Mouse (Mus musculus) cerebellum, postnatal 10 days (tissue): ENCODE results near the gene Cacna2d3.

ENCODE experiments used
- DNase-seq, 2 experiments: peaks; one replicate each; pipeline ENCODE4 v3.0.0; 2021; ENCODE audit warnings: mixed read lengths in 2 of 2

Gene Cacna2d3

DNA sequence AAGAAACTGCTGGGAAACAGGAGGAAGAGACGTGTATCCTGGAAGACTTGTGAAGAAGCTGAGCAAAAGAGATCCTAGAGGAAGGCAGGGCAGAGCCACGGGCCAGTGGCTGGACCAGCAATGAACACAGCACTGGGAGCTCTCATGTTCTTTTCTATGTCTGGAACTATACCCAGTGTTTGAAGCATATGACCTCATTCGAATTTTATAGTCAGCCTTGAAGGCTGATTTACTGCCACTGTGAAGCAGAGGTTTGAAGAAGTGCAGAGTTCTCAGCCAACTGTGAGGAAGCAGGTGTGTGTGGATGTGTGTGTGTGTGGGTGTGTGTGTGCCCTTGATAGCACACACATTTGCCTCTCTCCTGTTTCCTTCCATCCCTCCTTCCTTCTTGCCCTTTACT, 483.2 kb downstream of the Cacna2d3 start:
- no peak for DNase-seq

DNA sequence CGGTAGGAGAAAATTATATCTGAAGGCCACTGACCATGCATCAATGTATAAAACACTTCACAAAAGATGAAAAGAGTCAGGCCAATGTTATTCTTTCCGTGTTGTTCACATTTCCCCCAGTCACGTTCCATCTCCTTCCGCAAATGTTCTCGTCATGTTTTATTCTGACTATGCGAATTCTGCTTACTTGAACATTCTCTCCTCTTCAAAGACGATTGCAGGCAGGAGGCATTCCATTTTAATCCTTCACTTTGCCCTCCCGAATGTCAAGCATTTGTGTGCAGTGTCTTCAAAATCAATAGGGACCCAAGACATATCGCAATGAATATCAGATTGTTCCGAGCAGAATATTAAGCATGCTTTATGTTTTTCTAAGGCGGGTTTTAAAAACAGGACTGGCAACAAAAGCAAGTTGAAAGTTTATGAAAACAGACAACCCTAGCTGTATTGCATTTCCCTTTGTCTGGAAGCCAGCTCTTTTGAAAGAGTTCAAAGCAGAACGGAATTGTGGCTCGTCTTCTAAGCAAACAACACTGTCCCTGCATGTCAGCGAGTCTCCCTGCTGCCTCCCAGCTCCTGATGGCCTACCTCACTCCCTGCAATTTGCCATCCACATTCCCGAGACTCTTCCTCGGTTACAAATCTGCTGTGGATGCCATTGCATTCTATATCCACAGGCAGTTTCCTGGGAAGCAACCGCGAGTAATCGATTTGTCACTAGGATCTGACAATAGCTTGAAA, 492.5 kb downstream of the Cacna2d3 start:
- peak; percentile 45 to 47 for DNase-seq

DNA sequence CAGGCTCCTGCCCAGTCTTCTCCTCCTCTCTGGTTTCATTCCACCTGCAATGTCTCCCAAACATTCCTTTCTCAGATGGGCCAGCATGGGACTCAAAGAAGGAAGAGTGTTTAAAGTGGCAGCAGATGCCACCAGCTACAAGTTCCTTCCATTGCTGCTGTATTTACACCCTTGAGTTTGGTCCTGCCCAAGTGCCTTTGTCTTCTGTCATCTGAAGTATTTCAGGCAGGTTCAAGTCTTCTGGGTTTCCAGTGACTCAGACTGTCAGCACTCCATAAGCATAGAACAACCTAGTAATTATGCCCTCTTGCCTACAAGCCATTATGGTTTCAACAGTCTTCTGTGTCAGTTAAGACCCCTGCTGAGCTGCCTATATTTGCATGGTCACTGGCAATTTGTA, 493.2 kb downstream of the Cacna2d3 start:
- DNase-seq = no peak

DNA sequence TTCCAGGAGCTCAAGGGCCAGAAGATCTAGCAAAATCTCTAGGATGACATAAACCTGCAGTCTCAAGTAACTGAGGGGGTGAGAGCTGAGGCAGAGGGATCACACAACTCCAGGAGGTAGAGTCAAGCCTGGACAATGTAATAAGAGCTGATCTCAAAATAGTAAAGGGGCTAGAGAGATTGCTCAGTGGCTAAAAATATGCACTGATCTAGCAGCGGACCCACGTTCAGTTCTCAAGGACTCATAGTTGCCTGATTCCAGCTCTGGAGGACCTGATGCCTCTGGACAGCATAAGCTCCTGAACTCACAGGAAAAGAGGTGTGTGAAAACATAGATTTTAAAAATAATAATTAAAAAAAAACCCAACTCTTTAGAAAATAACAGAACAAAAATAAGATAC, 493.7 kb downstream of the Cacna2d3 start:
- DNase-seq = no peak

DNA sequence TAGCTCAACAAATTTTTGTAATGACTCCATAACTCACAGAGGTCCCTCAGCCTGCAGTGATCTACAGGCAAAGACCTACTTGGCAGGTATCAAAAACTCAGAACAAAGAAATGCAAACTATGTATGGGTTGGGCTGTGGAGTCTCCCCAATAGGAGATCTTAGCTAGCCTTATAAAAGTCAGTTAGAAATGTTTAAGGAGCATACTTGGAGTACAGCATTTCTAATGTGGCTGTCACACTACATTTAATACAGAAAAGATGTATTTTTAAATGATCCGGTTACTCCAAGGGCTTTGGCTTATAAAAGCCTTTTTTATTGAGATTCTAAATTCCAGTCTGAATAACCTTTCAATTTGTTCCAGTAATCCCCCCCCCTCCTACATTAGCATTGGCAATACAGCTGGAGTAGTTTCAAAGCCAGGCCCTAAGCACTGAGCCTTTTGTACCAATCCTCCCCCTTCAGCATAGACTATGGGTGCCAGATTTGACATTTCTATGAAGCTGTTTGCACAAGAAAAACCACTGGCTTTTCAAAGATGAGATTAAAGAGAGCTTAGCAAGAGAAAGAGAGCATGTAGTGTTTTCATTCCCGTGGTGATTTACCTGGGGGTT, 495.8 kb downstream of the Cacna2d3 start:
- no peak for DNase-seq

DNA sequence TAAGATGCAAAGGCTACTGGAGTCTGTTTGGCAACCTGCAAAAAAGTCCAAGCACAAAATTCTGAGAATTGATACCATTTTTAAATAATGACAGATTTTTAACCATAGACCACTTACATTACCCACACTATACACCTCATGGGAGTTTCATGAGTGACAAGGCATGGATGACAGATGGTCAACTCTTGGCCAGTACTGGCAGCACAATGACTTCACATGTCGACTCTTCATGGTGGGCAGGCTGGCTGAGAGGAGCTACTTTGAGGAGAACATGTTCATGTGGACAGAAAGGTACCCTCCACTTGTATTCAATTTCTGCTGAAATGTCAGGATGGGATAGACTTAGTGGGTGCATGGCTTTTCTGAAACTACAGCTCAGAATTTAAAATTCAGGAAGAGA, 498.7 kb downstream of the Cacna2d3 start:
- DNase-seq = peak; percentile 80 to 86

DNA sequence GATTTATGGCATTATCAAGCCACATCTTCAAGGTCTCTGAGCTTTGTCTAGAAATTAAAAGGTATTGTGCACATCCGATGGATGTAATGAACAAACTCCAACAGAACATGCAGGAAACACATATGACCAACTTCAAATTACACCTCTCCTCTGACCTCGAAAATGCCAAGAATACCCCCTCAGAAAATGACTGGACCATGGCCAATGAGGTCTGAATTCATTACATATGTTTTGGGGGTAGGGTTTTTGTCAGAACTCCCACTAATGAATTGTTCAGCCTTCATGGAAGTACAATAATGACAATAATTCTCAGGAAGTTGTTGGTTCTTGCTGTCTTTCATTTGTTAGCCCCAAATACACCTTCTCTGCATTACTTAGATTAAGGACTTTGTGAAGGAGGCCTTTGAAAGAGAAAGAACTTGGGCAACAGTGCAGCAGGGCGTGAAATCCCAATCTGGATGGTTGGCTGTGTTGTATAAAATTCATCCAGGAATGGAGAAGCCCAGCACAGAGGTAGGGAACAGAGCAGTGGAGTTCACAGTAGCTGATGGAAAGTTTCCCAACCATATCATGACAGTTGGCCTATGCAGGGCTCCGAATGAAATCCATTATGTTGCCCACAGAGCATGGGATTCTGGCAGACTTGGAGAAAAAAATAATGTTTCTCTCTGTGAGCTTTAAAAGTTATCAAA, 499.3 kb downstream of the Cacna2d3 start:
- DNase-seq = peak; percentile 94 to 95

DNA sequence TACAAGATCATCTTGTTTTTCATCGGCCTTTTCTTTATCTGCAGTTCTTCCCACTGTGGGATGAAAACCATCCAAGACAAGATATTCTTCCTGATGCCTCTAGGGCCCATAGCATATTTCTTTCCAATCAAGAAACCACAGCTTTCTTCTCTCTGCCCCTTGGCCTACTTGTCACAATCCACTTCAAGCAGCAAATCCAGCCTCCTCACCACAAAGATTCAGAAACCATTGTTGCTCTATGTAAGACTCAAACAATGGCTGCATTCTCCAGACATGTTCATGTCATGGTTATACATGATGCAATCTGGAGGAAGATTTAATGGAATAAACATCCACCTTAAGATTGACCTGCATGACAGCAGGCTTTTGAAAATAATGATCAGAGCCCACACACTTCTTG, 505.6 kb downstream of the Cacna2d3 start:
- peak in 1 of 2 experiments; percentile 35 for DNase-seq

DNA sequence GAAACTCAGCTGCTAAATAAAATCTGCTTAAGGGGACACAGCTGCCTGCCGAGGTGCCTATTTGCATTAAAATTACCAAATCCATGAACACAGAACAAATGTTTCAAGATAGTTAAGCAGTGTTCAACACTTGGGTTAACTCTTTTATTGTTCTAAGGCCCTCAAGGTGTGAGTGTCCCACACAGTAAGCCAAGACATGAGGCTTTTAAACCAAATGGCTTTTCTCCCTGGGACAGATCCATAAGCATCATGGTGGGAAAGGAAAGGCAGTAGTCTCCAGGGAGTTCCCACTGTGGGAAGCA, 516.7 kb downstream of the Cacna2d3 start:
- no peak for DNase-seq

DNA sequence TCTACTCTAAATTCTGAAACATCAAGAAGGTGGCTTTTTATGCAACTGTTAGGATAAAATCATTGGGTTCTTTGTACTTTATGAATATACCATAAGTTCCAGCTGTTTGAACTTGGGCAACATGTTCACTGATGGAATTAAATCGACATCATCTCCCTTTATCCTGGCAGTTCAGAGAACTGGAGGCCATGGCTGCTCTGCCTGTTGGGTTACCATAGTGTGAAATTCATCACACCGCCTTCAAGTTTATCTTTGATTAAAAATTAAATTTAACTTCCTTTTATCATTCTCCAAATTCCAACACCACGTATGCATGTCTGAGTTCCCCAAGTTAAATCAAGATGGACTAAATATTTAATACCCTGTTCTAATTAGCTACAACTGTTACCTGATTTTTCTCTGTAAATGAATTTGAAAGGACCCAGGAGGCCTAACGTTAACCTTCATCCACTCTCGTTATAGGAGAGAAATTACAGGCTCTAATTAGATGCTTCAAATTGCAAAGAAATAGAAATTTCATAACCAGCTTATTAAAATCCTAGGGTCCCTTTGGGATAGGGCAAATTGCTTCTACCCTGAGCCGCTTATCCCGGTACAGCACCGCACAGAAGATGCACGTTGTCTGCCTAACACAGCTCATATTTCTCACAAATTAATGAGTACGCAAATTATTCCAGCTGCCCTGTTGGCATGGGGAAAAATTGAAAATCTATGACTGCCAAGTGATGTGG, 517.3 kb downstream of the Cacna2d3 start:
- peak; percentile 43 to 47 for DNase-seq

DNA sequence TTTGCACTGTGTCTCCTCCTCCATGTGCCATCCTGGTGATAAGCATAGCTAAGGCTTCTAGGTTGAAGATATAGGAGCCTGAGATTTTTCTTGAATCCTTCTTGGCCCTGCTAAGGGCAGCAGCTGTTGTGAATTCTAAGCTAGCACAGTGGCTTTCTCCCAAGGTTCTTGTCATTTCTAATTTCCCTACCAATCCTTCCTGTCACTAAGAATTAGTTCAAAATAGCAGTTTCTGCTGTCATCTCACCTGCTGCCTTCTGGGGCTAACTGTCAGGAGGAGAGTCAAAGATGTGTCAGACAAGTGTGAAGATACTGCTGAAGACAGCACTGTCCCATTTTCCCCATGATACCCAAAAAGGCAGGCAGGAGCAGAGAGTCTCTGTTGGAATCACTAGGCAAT, 525.5 kb downstream of the Cacna2d3 start:
- peak; percentile 41 to 60 for DNase-seq

DNA sequence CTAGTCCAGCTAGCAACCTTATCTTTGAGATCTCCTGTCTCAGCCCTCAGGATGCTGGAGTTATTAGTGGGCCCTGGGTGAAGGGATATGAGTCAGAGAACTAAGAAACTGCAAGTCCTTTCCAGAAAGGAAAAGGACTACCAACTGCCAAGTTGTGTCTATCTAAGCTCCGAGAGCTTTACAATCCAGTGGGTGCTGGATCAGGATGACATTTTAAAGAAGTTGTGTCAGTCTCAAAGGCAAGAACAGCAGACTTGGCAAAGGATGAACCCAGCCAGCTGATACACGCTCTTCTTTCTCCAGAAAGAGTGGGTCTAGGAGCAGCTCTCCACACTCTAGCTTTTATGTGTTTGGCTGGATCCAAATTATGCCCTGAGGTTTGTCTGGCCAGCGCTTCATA, 530.2 kb downstream of the Cacna2d3 start:
- DNase-seq = no peak

DNA sequence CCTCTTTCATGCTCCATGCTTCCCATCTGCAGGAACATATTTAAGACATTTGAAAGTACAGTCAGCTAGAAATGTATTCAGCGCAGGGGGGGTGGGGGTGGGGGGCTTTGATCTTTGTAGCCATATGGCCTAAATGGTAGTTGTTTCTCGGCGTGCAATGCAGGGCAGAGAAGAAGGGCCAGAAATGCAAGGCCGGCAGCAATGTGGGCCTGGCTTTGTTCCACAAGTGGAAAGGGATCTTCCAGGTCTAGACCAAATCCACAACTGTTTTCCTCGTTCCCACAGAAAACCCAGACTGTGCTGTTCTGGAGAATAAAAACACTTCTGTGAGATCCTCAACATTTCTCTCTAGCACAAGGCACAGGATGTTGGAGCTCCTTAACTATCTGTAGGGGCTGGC, 537.9 kb downstream of the Cacna2d3 start:
- DNase-seq = peak; percentile 46 to 65

DNA sequence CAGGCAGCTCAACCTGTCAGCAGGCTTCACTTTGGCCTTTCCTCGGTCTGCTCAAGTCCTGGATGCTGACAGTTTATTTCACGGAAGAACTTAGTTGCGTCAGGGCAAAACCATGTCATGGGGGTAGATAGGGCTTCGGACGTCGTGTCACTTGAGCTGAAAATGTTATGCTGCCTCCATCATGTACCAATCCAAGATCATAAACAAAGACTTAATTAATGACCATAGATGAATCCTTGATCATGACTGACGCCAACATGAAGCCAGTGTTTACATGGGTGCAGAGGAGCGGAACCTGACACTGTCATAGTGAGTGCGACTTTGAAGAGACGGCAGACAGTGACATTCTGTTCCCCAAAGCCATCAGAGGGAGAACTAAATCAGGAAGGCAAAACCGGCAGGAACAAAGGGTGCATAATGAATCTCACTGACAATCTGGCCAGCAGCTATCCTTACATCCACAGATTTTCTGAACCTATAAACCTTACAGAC, 542.2 kb downstream of the Cacna2d3 start:
- DNase-seq = no peak

DNA sequence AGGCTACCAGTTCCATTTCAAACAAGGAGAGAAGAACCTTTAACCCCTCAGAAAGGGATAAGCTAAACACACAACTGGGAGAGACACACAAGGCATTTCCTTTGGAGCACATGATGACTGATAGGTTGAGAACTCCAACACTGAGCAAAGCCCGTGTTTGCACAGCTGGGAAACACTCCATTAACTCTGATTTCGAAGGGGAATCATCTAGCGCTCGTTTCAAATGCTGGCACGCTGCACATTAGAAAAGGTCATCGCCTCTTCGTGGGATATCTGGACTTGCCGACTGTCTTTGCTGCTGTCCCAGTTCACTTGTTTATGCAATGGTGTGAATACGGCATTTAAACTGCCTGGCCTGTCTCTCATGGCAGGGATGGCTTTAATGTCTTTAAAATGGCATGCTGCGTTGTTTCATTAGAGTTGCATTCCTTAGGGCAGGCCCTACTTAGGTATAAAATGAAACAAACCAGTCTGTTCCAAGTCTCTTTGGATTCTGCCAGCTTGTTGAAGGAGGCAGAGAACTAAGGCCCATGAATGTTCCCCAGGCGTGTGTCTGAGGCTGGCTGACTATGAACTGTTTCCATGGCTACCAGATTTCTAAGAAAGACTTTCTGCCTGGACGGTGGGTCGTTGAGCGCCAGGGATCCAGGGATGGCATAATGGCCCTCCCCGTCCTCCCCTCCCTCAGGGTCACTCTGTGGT, 542.8 kb downstream of the Cacna2d3 start:
- peak; percentile 29 to 52 for DNase-seq

DNA sequence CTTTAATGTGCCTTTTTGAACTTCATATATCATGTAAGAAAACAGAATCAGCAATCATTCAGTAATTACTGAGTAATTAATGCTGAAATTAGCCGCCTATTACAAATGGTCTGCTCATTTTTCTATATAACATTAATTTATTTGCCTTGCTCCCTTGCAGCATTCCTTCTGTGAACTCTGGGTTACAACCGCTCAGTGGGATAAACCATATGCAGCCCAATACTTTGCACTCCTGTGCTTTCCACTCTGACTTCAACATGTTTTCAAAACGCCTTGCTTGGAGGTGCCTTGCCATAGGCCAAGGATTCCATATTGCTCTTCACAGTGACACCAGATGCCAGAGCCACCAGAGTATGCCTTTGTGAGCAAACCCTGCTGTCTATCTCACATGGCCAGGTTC, 546.9 kb downstream of the Cacna2d3 start:
- no peak for DNase-seq

DNA sequence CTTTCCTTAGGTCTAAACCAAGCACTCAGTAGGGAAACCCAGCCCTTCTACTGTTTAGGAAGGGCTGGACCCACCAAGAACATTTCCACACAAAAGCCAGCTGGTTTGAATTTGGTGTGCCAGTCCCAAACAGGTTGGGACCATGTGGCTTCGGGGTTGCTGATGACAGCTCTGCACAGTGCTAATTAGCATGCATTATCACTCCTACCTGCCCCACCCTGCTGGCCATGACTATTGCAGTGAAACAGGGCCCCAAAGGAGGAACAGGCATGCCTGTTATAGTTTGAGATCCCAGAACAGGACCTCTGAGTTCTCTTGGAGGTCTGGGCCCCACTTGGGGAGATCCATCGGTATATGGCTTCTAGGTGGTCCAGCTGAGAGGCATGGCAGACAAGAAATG, 549.5 kb downstream of the Cacna2d3 start:
- DNase-seq = no peak

DNA sequence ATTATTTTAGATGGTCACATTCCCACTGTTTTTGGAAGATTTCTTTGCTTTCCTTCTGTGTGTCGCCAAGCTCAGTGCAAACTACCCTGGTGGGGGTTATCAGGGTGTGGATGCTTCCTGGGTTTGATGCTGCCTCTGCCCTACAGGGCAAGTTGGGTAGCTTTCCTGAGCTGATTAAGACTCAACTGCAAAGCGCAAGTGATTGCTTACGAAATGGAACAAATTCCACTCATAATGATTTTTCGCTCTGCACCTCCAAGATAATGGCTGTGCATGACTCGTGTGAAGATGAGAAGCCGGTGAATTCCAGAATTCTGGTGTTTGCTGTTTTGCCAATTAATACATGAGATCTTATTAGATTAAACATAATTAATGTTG, 557.0 kb downstream of the Cacna2d3 start:
- DNase-seq = peak in 1 of 2 experiments; percentile 32

DNA sequence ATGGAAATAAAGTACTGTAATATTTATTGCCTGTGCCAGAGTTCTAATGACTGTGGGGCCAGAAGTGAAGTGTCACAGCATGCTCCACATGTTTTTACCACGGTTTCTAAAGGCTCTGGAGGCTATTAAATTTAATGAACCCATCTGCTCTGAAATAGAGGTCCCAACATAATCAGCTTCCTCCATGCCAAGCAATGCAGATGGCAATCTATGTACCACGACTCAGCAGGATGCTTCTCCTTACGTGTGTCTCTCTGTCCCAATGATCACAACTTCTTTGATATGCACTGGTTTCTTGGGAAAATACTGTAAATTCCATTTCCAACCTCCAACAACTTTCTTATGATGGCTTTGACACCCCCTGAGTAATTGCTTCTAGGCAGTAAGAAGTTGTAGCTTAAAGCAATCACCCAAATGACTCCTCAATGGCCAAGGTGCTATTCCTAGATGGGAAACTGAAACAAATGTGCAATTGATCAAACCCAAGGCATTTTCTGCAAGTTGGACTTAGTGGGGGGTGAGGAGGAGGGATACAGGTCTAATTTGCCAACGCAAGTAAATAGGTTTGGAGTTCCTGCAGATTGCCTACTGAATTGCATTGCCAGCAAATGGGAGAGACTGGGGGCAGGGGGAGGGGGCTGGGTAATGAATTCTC, 557.5 kb downstream of the Cacna2d3 start:
- DNase-seq = peak in 1 of 2 experiments; percentile 45

DNA sequence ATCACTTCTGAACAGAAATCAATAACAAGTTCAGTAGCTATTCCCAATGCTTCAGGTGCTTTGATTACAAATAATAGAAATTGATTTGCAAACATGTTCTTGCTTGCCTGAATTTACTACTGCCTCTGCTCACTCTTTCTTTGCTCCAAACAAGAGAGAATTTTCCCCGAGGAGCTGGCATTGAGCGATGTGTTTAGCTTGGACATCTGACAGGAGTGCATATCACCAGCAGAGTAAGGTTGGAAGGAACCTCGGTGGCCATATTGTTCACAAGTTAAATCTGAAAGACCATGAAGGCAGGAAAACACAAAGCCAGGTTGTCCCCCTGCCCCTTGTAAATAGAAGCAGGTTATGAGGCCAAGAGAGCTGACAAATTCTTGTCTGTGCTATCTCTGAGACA, 561.9 kb downstream of the Cacna2d3 start:
- peak; percentile 57 to 62 for DNase-seq

DNA sequence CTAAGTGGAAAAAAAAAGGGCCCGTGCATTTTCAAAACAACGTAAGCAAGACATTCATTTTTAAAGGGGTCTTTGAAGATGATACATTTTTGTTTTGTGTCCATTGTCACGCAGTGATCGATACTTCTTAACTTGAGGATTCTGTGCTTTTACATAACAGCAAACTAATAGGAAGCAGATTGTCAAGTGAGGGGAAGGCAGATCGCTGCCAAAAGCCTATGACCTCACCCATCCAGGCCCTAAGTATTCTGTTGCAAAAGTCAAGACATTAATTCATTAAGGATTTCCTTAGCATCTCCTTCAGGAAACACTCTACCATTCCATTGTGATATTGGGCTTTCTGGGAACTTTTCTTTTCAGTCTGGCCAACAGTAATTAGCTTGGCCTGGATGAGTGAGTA, 564.6 kb downstream of the Cacna2d3 start:
- no peak for DNase-seq

DNA sequence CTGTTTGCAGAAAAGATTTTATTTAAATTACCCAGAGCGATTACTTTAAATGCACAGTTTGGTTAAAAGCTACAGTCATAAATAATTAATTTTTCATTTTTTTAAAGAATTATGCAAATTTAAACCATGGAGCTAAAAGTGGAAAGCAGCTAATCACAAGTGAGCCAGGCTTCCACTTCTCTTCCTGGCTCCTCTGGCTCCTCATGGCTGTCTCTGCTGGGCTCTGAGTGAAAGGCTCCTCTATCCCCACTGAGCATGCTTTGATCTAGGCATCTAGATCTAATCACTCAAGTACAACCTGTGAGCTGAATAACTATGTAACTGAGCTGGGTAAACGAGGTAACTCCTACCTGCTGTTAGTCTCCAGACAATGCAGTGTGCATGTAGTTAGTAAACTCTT, 577.5 kb downstream of the Cacna2d3 start:
- DNase-seq = no peak
